Mouse (Mus musculus): ENCODE data around the gene Tstd2. TPM values are rescaled to one million over a fixed set of nuclear protein-coding genes. Genes with fewer than 3 reads are reported as not detected.

Gene Tstd2
- polyA plus RNA-seq, 1 experiment from 2014 or later = 66.0 TPM

DNA sequence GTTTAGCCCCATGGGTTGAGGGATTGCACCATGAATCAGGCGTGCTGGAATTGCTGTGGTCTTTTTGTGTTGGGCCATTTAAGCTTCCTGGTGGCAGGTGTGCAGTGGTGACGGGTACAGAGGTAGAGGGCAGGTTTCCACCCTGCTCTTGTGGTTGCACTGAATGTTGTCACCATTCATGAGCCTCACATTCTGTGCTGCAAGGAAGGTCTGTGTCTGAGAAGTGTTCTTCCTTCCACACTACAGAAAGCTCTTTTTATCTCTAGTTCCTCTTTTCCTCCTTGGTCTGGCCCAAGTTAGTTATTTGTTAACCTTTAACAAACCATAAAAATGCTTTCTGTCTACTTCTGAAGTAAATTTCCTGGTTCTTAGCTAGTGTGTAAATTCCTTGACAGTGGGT is 25.5 kb upstream of the Tstd2 start:
- no peak overlapping the region for H3K4me3 ChIP-seq (replicated peaks)
- H3K36me3 ChIP-seq = peaks cover 95% of the 10 kb centered on the region
- no peaks in the 10 kb centered on the region for H3K27me3 ChIP-seq
- H3K9me3 ChIP-seq = no peaks in the 10 kb centered on the region
- WGBS = 91% methylated on average over 2 of the region's 2 CpGs
- no peak overlapping the region for H3K9ac ChIP-seq (replicated peaks)
- H3K4me2 ChIP-seq = no peak overlapping the region
- no peaks in the 10 kb centered on the region for H3K4me1 ChIP-seq (replicated peaks)
- no peak for ATAC-seq (ENCODE audit: insufficient number of reproducible peaks, insufficient read depth, low FRiP score, low TSS enrichment, low read depth)
- no peak overlapping the region for H3K27ac ChIP-seq

- Histone ChIP-seq H3K4me1 (replicated peaks) (no peaks in the 10 kb centered on the region), H3K36me3 (peaks cover 97% of the 10 kb centered on the region), H3K4me3 (replicated peaks) (no peak overlapping the region), H3K4me2 (no peak overlapping the region), H3K27me3 (no peaks in the 10 kb centered on the region), H3K9ac (replicated peaks) (no peak overlapping the region), H3K9me3 (no peaks in the 10 kb centered on the region), H3K27ac (no peak overlapping the region)
- 94% methylated on average over 12 of the region's 12 CpGs for WGBS
- no peak for ATAC-seq (ENCODE audit: insufficient number of reproducible peaks, insufficient read depth, low FRiP score, low TSS enrichment, low read depth)
These were observed 13.5 kb upstream of the Tstd2 start for GRCm38 (mm10) chr4:46151903-46152544.

DNA sequence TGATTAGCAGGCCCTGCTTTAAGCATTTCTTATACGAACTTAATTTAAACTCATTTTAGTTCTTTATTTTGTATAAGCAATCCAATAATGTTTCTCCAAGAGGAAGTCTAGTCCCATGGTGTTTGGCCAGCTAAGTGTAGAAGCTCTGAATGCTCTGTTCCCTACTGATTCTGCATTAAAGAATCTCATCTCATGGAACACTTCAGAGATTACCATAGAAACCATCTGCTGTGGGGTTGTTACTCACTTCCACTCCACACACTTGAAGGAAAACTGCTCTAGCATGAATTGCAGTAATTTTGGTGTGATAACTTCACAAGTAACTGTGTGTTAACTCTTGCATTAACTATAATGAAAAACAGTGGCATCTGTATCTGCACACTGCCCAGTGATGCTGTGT is 8.4 kb upstream of the Tstd2 start:
- no peak overlapping the region for H3K27ac ChIP-seq
- no peaks in the 10 kb centered on the region for H3K4me1 ChIP-seq (replicated peaks)
- H3K27me3 ChIP-seq = no peaks in the 10 kb centered on the region
- no peak overlapping the region for H3K4me3 ChIP-seq (replicated peaks)
- H3K36me3 ChIP-seq = peaks cover 58% of the 10 kb centered on the region
- H3K9me3 ChIP-seq = no peaks in the 10 kb centered on the region
- no peak overlapping the region for H3K9ac ChIP-seq (replicated peaks)
- ATAC-seq (ENCODE audit: insufficient number of reproducible peaks, insufficient read depth, low FRiP score, low TSS enrichment, low read depth) = no peak
- no peak overlapping the region for H3K4me2 ChIP-seq
- 88% methylated on average over 1 of the region's 1 CpGs for WGBS

DNA sequence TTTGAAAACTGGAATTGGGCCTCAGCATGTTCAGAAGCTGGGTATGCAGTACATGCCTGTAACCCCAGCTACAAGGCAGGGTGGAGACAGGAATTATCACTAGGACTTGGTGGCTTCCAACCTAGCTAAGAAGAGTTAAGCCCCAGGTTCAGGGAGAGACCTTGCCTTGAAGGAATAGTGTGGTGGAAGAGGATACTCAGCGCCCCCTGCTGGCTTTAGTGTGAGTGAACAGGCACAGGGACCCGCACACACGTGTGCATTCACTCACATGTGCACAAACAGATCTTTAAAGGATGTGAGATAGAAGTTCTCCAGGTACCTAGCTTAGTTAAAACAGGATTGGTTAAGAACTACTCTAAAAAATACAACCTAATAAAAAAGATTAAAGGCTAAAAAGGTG is 5.8 kb upstream of the Tstd2 start:
- Histone ChIP-seq H3K9me3 (no peaks in the 10 kb centered on the region), H3K27me3 (no peaks in the 10 kb centered on the region), H3K36me3 (peaks cover 33% of the 10 kb centered on the region), H3K4me3 (replicated peaks) (no peak overlapping the region), H3K4me1 (replicated peaks) (peaks cover 12% of the 10 kb centered on the region), H3K9ac (replicated peaks) (no peak overlapping the region), H3K4me2 (no peak overlapping the region), H3K27ac (no peak overlapping the region)
- 68% methylated on average over 3 of the region's 3 CpGs for WGBS
- ATAC-seq (ENCODE audit: insufficient number of reproducible peaks, insufficient read depth, low FRiP score, low TSS enrichment, low read depth) = no peak

DNA sequence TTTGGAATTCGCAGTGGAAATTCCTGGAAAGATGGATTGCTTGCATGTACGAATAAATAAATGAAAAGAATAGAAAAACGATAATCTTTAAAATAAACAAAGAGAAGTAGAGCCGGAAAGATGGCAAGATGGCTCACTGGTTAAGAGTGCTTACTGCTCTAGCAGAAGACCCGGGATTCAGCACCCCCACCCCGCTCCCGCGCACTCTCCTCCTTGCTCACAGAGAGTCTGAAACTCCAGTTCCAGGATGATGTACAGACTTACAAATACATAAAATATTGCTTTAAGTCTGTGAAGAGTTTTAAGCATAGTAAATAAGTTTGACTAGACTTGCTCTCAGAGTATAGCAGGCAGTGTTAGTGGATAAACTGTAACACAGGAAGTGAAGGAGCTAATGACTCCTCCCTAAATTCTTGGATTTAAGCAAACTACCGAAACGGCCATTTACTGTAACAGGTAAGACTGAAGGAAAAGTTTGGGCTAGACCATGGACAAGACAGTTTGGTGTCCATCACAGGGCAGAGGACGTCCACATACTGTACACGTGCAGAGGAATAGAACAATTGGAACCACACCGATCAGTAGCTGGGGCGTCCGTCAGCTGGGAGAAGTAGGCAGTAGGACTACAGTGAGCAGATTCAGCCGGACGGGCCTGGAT is 736 bp downstream of the Tstd2 start:
- peak overlapping the region; percentile 65 for H3K4me3 ChIP-seq (replicated peaks)
- peaks cover 28% of the 10 kb centered on the region for H3K36me3 ChIP-seq
- H3K9me3 ChIP-seq = no peaks in the 10 kb centered on the region
- H3K9ac ChIP-seq (replicated peaks) = peak overlapping the region; percentile 85
- no peaks in the 10 kb centered on the region for H3K27me3 ChIP-seq
- peaks cover 21% of the 10 kb centered on the region for H3K4me1 ChIP-seq (replicated peaks)
- H3K4me2 ChIP-seq = peak overlapping the region; percentile 80
- peak overlapping the region; percentile 98 for H3K27ac ChIP-seq
- WGBS = 9% methylated on average over 17 of the region's 17 CpGs
- peak; percentile 59 for ATAC-seq (ENCODE audit: insufficient number of reproducible peaks, insufficient read depth, low FRiP score, low TSS enrichment, low read depth)

GRCm38 (mm10) chr4:46131791-46132190 is 6.7 kb downstream of the Tstd2 start:
- ATAC-seq (ENCODE audit: insufficient number of reproducible peaks, insufficient read depth, low FRiP score, low TSS enrichment, low read depth) = no peak
- no peaks in the 10 kb centered on the region for H3K27me3 ChIP-seq
- H3K9me3 ChIP-seq = no peaks in the 10 kb centered on the region
- H3K4me2 ChIP-seq = no peak overlapping the region
- no peak overlapping the region for H3K4me3 ChIP-seq (replicated peaks)
- H3K36me3 ChIP-seq = peaks cover 81% of the 10 kb centered on the region
- no peak overlapping the region for H3K9ac ChIP-seq (replicated peaks)
- 79% methylated on average over 6 of the region's 6 CpGs for WGBS
- peaks cover 4% of the 10 kb centered on the region for H3K4me1 ChIP-seq (replicated peaks)
- H3K27ac ChIP-seq = no peak overlapping the region

DNA sequence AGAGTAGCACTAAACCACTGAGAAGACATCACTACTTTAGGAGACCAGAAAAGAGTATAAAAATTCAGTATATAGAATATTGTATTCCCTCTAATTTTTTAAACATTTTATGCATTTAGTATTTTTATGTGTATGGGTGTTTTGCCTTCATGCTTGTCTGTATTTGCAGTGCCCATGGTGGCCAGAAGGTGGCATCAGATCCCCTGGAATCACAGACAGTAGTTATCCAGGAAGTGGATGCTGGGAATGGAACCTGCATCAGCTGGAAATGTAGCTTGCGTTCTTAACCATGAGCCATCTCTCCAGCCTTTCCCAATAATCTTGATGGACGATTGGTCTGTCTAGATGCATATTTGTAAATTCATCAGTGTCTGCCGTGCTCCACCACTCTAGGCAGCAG is 8.3 kb downstream of the Tstd2 start:
- H3K4me1 ChIP-seq (replicated peaks) = peaks cover 3% of the 10 kb centered on the region
- no peaks in the 10 kb centered on the region for H3K27me3 ChIP-seq
- WGBS = 78% methylated on average over 3 of the region's 3 CpGs
- H3K4me2 ChIP-seq = no peak overlapping the region
- no peak for ATAC-seq (ENCODE audit: insufficient number of reproducible peaks, insufficient read depth, low FRiP score, low TSS enrichment, low read depth)
- H3K27ac ChIP-seq = no peak overlapping the region
- H3K9ac ChIP-seq (replicated peaks) = no peak overlapping the region
- H3K9me3 ChIP-seq = no peaks in the 10 kb centered on the region
- peaks cover 93% of the 10 kb centered on the region for H3K36me3 ChIP-seq
- no peak overlapping the region for H3K4me3 ChIP-seq (replicated peaks)

DNA sequence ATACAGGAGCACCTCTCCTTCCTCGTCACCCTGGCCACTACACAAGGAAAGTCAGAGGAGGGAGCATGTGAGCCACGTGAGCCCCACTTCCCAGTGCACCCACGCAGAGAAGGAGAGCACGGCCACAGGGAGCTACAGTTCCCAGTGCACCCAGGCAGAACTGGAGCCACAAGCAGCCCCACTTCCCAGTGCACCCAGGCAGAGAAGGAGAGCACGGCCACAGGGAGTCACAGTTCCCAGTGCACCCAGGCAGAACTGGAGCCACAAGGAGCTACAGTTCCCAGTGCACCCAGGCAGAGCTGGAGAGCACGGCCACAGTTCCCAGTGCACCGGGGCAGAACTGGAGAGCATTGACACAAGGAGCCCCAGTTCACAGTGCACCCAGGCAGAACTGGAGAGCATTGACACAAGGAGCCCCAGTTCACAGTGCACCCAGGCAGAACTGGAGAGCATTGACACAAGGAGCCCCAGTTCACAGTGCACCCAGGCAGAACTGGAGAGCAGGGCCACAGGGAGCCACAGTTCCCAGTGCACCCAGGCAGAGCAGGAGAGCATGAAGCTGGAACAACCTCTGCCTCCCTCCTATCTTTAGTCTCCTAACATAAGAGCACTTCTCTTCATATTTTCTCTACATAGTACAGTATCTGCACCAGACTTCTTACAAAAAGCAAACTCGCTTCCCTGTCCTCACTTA is 9.0 kb downstream of the Tstd2 start:
- Histone ChIP-seq H3K4me3 (replicated peaks) (no peak overlapping the region), H3K9ac (replicated peaks) (no peak overlapping the region), H3K4me1 (replicated peaks) (peaks cover 3% of the 10 kb centered on the region), H3K27me3 (no peaks in the 10 kb centered on the region), H3K36me3 (peaks cover 94% of the 10 kb centered on the region), H3K4me2 (no peak overlapping the region), H3K27ac (no peak overlapping the region), H3K9me3 (no peaks in the 10 kb centered on the region)
- WGBS = 92% methylated on average over 8 of the region's 8 CpGs
- ATAC-seq (ENCODE audit: insufficient number of reproducible peaks, insufficient read depth, low FRiP score, low TSS enrichment, low read depth) = no peak

DNA sequence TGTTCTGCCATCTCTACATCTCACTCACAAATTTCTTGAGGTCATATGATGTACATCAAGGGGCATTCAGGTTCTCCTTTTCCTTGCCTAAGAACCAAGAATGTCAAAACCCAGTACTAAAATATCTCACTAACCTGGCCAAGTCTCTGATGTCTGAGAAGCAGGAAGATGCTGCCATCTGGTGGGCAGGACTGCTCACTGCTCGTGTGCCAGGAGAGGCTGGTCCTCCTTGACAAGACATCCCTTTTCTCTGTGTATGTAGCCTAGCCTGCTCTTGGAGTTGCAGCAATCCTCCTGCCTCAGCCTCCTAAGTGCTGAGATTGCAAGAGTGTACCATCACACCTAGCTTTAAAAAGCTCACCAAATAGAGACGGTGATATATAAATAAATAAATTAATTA is 12.0 kb downstream of the Tstd2 start:
- H3K4me2 ChIP-seq = no peak overlapping the region
- H3K27ac ChIP-seq = no peak overlapping the region
- H3K9me3 ChIP-seq = no peaks in the 10 kb centered on the region
- H3K36me3 ChIP-seq = peaks cover 94% of the 10 kb centered on the region
- no peak for ATAC-seq (ENCODE audit: insufficient number of reproducible peaks, insufficient read depth, low FRiP score, low TSS enrichment, low read depth)
- no peak overlapping the region for H3K9ac ChIP-seq (replicated peaks)
- no peaks in the 10 kb centered on the region for H3K27me3 ChIP-seq
- no peak overlapping the region for H3K4me3 ChIP-seq (replicated peaks)
- H3K4me1 ChIP-seq (replicated peaks) = no peaks in the 10 kb centered on the region
- WGBS = 52% methylated on average over 2 of the region's 2 CpGs

GRCm38 (mm10) chr4:46123358-46123757 is 15.1 kb downstream of the Tstd2 start:
- no peaks in the 10 kb centered on the region for H3K4me1 ChIP-seq (replicated peaks)
- peaks cover 94% of the 10 kb centered on the region for H3K36me3 ChIP-seq
- H3K4me2 ChIP-seq = no peak overlapping the region
- H3K4me3 ChIP-seq (replicated peaks) = no peak overlapping the region
- H3K9ac ChIP-seq (replicated peaks) = no peak overlapping the region
- no peak overlapping the region for H3K27ac ChIP-seq
- WGBS = 92% methylated on average over 6 of the region's 6 CpGs
- no peaks in the 10 kb centered on the region for H3K9me3 ChIP-seq
- no peaks in the 10 kb centered on the region for H3K27me3 ChIP-seq
- ATAC-seq (ENCODE audit: insufficient number of reproducible peaks, insufficient read depth, low FRiP score, low TSS enrichment, low read depth) = no peak

DNA sequence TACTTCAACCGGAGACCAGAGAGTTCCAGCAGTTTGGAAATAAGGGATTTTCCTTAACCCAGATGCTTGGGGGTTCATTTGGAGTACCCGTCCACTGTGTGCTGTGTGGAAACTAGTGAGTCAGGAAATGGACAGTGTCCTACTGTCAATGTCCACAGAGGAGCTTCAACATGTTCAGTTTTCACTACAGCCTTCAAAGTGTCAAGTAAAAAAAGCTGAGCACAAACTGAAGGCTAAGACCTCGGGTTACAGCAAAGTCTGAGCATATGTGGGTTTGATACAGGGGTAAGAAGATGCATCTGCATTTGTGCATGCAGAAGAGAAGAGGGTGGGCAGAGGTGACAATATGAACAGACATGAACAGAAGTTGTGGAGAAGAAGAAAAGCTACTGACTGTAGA is 17.7 kb downstream of the Tstd2 start:
- Histone ChIP-seq H3K36me3 (peaks cover 98% of the 10 kb centered on the region), H3K4me3 (replicated peaks) (no peak overlapping the region), H3K4me1 (replicated peaks) (no peaks in the 10 kb centered on the region), H3K4me2 (no peak overlapping the region), H3K9ac (replicated peaks) (no peak overlapping the region), H3K27ac (no peak overlapping the region), H3K9me3 (no peaks in the 10 kb centered on the region), H3K27me3 (no peaks in the 10 kb centered on the region)
- 85% methylated on average over 3 of the region's 3 CpGs for WGBS
- ATAC-seq (ENCODE audit: insufficient number of reproducible peaks, insufficient read depth, low FRiP score, low TSS enrichment, low read depth) = no peak
